Mouse (Mus musculus) lung, embryonic 16.5 days (tissue): ENCODE measurements around the gene Pdzk1. TPM values are rescaled to one million over a fixed set of nuclear protein-coding genes. Genes with fewer than 3 reads are reported as not detected.

ENCODE experiments used
- ATAC-seq: fragments of 200-750 bp; cut with Nextera tagmentation; 2 replicates; pipeline ENCODE4 v1.8.0; 2017; ENCODE audit warnings: low read depth, mild to moderate bottlenecking, moderate library complexity
- H3K27ac ChIP-seq: fragments of 300-500 bp; sonication (generic); 2 replicates; pipeline ENCODE4 v1.5.1; 2014; ENCODE audit warnings: mild to moderate bottlenecking, control low read depth, low read length
- H3K27me3 ChIP-seq: fragments of 300-500 bp; sonication (generic); 2 replicates; pipeline ENCODE4 v1.6.1; 2014; ENCODE audit warnings: low read depth, low read length, mixed read lengths; ENCODE audit not compliant: control insufficient read depth, insufficient read depth
- H3K36me3 ChIP-seq: fragments of 300-500 bp; sonication (generic); 2 replicates; pipeline ENCODE4 v1.6.1; 2014; ENCODE audit warnings: low read length; ENCODE audit not compliant: control insufficient read depth, insufficient read depth
- H3K4me1 ChIP-seq: fragments of 300-500 bp; sonication (generic); replicated peaks from 2 replicates; pipeline ENCODE4 v1.6.1; 2014; ENCODE audit warnings: low read length, mixed read lengths; ENCODE audit not compliant: control insufficient read depth, insufficient read depth
- H3K4me2 ChIP-seq: fragments of 300-500 bp; sonication (generic); 2 replicates; pipeline ENCODE4 v1.6.1; 2014; ENCODE audit warnings: low read depth, low read length, control low read depth
- H3K4me3 ChIP-seq: fragments of 300-500 bp; sonication (generic); 2 replicates; pipeline ENCODE4 v1.5.1; 2014; ENCODE audit warnings: mild to moderate bottlenecking, low read length, control low read depth
- H3K9ac ChIP-seq: fragments of 300-500 bp; sonication (generic); 2 replicates; pipeline ENCODE4 v1.6.1; 2014; ENCODE audit warnings: low read length, control low read depth
- H3K9me3 ChIP-seq: fragments of 300-500 bp; sonication (generic); 2 replicates; pipeline ENCODE4 v1.6.1; 2016; ENCODE audit warnings: low read length; ENCODE audit not compliant: control insufficient read depth
- WGBS: fragments of 180-500 bp; shearing (Covaris S2); extraction: QIAGEN DNeasy Blood & Tissue Kit; methylation state at CpG from one replicate; pipeline ENCODE4 v1.1.7; 2014; 5-methylcytosine and 5-hydroxymethylcytosine counted together
- polyA plus RNA-seq: library from polyadenylated mRNA; unstranded; fragments of >200 nt; fragmentation: Nextera tagmentation; extraction: Ambion mirVana; gene quantifications from 2 replicates; pipeline ENCODE4 v1.2.1, GENCODE M21; 2015

The Pdzk1 gene
- 0.64 TPM in 1 of 2 replicates, not detected in the other for polyA plus RNA-seq

DNA sequence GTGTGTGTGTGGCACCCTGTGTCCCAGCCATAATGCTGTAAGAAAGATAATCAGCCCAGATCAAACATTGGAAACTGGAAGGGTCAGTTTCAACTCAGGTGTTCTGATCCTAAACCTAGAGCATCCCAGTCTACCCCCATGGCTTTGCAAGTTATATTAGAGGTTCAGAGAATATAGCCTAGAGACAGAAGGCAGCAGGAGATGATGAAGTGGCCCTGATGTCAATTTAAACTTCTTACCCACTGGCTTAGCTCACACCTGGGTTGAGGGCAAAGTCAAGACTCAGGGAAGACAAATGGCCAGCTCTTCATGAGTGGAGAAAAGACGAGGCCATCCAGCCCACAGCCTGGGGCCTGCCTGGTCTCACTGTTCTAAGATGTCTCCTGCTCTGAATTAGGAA, at the start of gene Pdzk1, which contains the start of gene Cd160:
TSS of gene Pdzk1 (plus strand) at position 301 of the 400 bp plus-strand sequence.
TSS of gene Cd160 (minus strand) at position 368 of the 400 bp plus-strand sequence.
- Histone ChIP-seq H3K9me3 (no peaks in the 10 kb centered on the region), H3K27ac (no peak within 1 kb of the TSS), H3K36me3 (no peaks in the 10 kb centered on the region), H3K4me3 (no peak within 1 kb of the TSS), H3K27me3 (no peaks in the 10 kb centered on the region), H3K9ac (no peak within 1 kb of the TSS), H3K4me2 (no peak within 1 kb of the TSS), H3K4me1 (no peaks in the 10 kb centered on the region)
- 54% methylated on average over 1 of the region's 1 CpGs for WGBS
- ATAC-seq, result no peak

- Histone ChIP-seq H3K4me1 (no peaks in the 10 kb centered on the region), H3K27ac (no peak overlapping the region), H3K27me3 (no peaks in the 10 kb centered on the region), H3K9me3 (no peaks in the 10 kb centered on the region), H3K4me2 (no peak overlapping the region), H3K9ac (no peak overlapping the region), H3K4me3 (no peak overlapping the region), H3K36me3 (0 out of 2 replicates have a peak, but pooled peaks cover 4% of the 10 kb centered on the region)
- 62% methylated on average over 8 of the region's 8 CpGs for WGBS
- ATAC-seq, result no peak
Measured at GRCm38 (mm10) chr3:96782236-96782635, 46.8 kb upstream of the Pdzk1 start.

- Histone ChIP-seq H3K9me3 (no peaks in the 10 kb centered on the region), H3K4me3 (no peak overlapping the region), H3K27me3 (no peaks in the 10 kb centered on the region), H3K9ac (no peak overlapping the region), H3K27ac (no peak overlapping the region), H3K4me2 (no peak overlapping the region), H3K4me1 (no peaks in the 10 kb centered on the region), H3K36me3 (peaks cover 11% of the 10 kb centered on the region; the same call in 1 of the 2 replicates)
- WGBS, result 96% methylated on average over 1 of the region's 1 CpGs
- no peak for ATAC-seq
Measured at GRCm38 (mm10) chr3:96787784-96788183, 41.3 kb upstream of the Pdzk1 start.

- no peak overlapping the region for H3K4me3 ChIP-seq
- peaks cover 11% of the 10 kb centered on the region; the same call in 1 of the 2 replicates for H3K36me3 ChIP-seq
- H3K27ac ChIP-seq, result no peak overlapping the region
- no peaks in the 10 kb centered on the region for H3K9me3 ChIP-seq
- no peak for ATAC-seq
- H3K27me3 ChIP-seq, result no peaks in the 10 kb centered on the region
- 80% methylated on average over 8 of the region's 8 CpGs for WGBS
- H3K9ac ChIP-seq, result no peak overlapping the region
- H3K4me2 ChIP-seq, result no peak overlapping the region
- no peaks in the 10 kb centered on the region for H3K4me1 ChIP-seq
Measured at GRCm38 (mm10) chr3:96788506-96788905, 40.6 kb upstream of the Pdzk1 start.

- WGBS, result 75% methylated on average over 11 of the region's 11 CpGs
- H3K9ac ChIP-seq, result no peak overlapping the region
- no peaks in the 10 kb centered on the region for H3K4me1 ChIP-seq
- H3K4me3 ChIP-seq, result no peak overlapping the region
- no peak overlapping the region for H3K4me2 ChIP-seq
- no peaks in the 10 kb centered on the region for H3K9me3 ChIP-seq
- no peaks in the 10 kb centered on the region for H3K27me3 ChIP-seq
- H3K36me3 ChIP-seq, result 0 out of 2 replicates have a peak, but pooled peaks cover 3% of the 10 kb centered on the region
- ATAC-seq, result no peak
- no peak overlapping the region for H3K27ac ChIP-seq
Measured at GRCm38 (mm10) chr3:96800254-96800653, 28.8 kb upstream of the Pdzk1 start.

DNA sequence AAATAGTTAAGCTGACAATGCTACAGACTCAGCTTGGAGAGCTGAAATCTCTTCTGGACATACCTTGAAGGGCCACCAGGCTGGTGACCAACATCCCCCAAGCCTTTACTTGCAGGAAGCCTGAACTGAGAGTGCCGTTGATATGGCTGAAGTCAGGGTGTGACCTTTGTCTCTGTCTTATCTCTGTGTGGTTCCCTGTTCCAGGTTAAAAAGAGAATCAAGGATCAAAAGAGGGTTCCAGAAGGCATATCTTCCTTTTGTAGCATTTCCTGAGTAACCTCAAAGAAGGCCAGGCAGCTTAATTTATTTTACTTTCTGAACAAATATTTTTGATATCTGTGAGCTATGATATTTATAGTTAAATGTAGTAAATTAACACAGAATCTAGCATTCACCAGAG, 26.9 kb upstream of the Pdzk1 start:
- Histone ChIP-seq H3K36me3 (no peaks in the 10 kb centered on the region), H3K4me3 (no peak overlapping the region), H3K9ac (no peak overlapping the region), H3K4me2 (no peak overlapping the region), H3K9me3 (no peaks in the 10 kb centered on the region), H3K4me1 (no peaks in the 10 kb centered on the region), H3K27ac (no peak overlapping the region), H3K27me3 (no peaks in the 10 kb centered on the region)
- no peak for ATAC-seq
- 40% methylated on average over 1 of the region's 1 CpGs for WGBS

- Histone ChIP-seq H3K9ac (no peak overlapping the region), H3K9me3 (no peaks in the 10 kb centered on the region), H3K27ac (no peak overlapping the region), H3K36me3 (no peaks in the 10 kb centered on the region), H3K4me3 (no peak overlapping the region), H3K4me1 (peaks cover 5% of the 10 kb centered on the region), H3K27me3 (no peaks in the 10 kb centered on the region), H3K4me2 (no peak overlapping the region)
- WGBS, result 69% methylated on average over 3 of the region's 3 CpGs
- ATAC-seq, result no peak
Measured at GRCm38 (mm10) chr3:96808136-96808535, 20.9 kb upstream of the Pdzk1 start.

DNA sequence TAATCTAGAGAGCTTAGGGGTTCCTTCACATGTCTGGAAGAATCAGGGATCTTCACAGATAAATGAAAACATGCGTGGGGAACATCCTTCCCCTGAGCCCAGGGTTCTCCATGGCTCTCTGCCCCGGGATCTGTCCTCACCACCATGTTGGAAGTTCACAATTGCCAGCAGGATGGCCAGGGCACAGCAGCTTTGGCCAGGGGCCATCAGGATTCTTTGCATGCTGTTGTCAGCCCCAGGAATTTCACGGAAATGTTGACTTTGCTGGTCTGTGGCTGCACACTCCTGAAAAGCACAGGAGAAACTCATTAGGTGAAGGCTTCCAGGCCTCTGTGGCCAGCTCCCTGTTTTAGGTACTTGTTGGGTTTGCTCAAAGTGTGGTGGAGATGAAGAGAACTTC, 20.4 kb upstream of the Pdzk1 start:
- no peak overlapping the region for H3K4me2 ChIP-seq
- H3K9ac ChIP-seq, result no peak overlapping the region
- WGBS, result 59% methylated on average over 3 of the region's 3 CpGs

GRCm38 (mm10) chr3:96811232-96811631, 17.9 kb upstream of the Pdzk1 start:
- no peaks in the 10 kb centered on the region for H3K9me3 ChIP-seq
- H3K4me1 ChIP-seq, result peaks cover 12% of the 10 kb centered on the region
- H3K9ac ChIP-seq, result no peak overlapping the region
- 86% methylated on average over 3 of the region's 3 CpGs for WGBS
- H3K4me3 ChIP-seq, result no peak overlapping the region
- H3K27me3 ChIP-seq, result 0 out of 2 replicates have a peak, but pooled peaks cover 2% of the 10 kb centered on the region
- ATAC-seq, result no peak
- H3K27ac ChIP-seq, result no peak overlapping the region
- H3K36me3 ChIP-seq, result no peaks in the 10 kb centered on the region
- H3K4me2 ChIP-seq, result no peak overlapping the region

More for the DNA sequence above, 20.4 kb upstream of the Pdzk1 start:
- Histone ChIP-seq H3K27me3 (no peaks in the 10 kb centered on the region), H3K36me3 (no peaks in the 10 kb centered on the region), H3K4me3 (no peak overlapping the region), H3K4me1 (peaks cover 8% of the 10 kb centered on the region), H3K27ac (no peak overlapping the region), H3K9me3 (no peaks in the 10 kb centered on the region)
- no peak for ATAC-seq
